Mouse (Mus musculus): Measurements from ENCODE around the gene Gm16181. TPM values are rescaled to one million over a fixed set of nuclear protein-coding genes. Genes with fewer than 3 reads are reported as not detected.

Gene Gm16181
- polyA plus RNA-seq, 1 experiment from 2014 or later: 0.41 TPM

- H3K9me3 ChIP-seq: no peaks in the 10 kb centered on the region
- WGBS: 35% methylated on average over 8 of the region's 8 CpGs
- H3K4me2 ChIP-seq: no peak overlapping the region
- H3K4me3 ChIP-seq (replicated peaks): no peak overlapping the region
- no peak overlapping the region for H3K9ac ChIP-seq
- no peak overlapping the region for H3K27ac ChIP-seq
- no peaks in the 10 kb centered on the region for H3K36me3 ChIP-seq (replicated peaks)
- peaks cover 85% of the 10 kb centered on the region for H3K27me3 ChIP-seq
- peaks cover 10% of the 10 kb centered on the region for H3K4me1 ChIP-seq
- ATAC-seq (ENCODE audit: low FRiP score): no peak
Measured at GRCm38 (mm10) chr17:35198946-35199345, 21.7 kb upstream of the Gm16181 start.

GRCm38 (mm10) chr17:35200398-35200797 lies 20.2 kb upstream of the Gm16181 start:
- no peaks in the 10 kb centered on the region for H3K9me3 ChIP-seq
- H3K36me3 ChIP-seq (replicated peaks): no peaks in the 10 kb centered on the region
- no peak overlapping the region for H3K9ac ChIP-seq
- no peak overlapping the region for H3K4me2 ChIP-seq
- no peak overlapping the region for H3K4me3 ChIP-seq (replicated peaks)
- no peak overlapping the region for H3K27ac ChIP-seq
- peaks cover 9% of the 10 kb centered on the region for H3K4me1 ChIP-seq
- ATAC-seq (ENCODE audit: low FRiP score): no peak
- peaks cover 84% of the 10 kb centered on the region for H3K27me3 ChIP-seq
- 87% methylated on average over 11 of the region's 11 CpGs for WGBS

- no peak for ATAC-seq (ENCODE audit: low FRiP score)
- Histone ChIP-seq H3K4me3 (replicated peaks) (no peak overlapping the region), H3K36me3 (replicated peaks) (no peaks in the 10 kb centered on the region), H3K27ac (no peak overlapping the region), H3K27me3 (peaks cover 79% of the 10 kb centered on the region), H3K4me1 (peaks cover 1% of the 10 kb centered on the region), H3K9ac (no peak overlapping the region), H3K9me3 (no peaks in the 10 kb centered on the region), H3K4me2 (no peak overlapping the region)
- WGBS: 74% methylated on average over 11 of the region's 11 CpGs
Measured at GRCm38 (mm10) chr17:35201128-35201527, 19.5 kb upstream of the Gm16181 start.

- H3K27me3 ChIP-seq: peaks cover 77% of the 10 kb centered on the region
Measured at GRCm38 (mm10) chr17:35201787-35202186, 18.8 kb upstream of the Gm16181 start, which contains the start of gene Tnf. Gene Tnf, minus strand, starts transcription at chr17:35202007.

GRCm38 (mm10) chr17:35202442-35202841 lies 18.2 kb upstream of the Gm16181 start:
- Histone ChIP-seq H3K27me3 (peaks cover 72% of the 10 kb centered on the region), H3K27ac (no peak overlapping the region), H3K4me2 (no peak overlapping the region), H3K9ac (no peak overlapping the region), H3K4me3 (replicated peaks) (no peak overlapping the region), H3K9me3 (no peaks in the 10 kb centered on the region), H3K36me3 (replicated peaks) (no peaks in the 10 kb centered on the region), H3K4me1 (no peaks in the 10 kb centered on the region)
- 82% methylated on average over 4 of the region's 4 CpGs for WGBS
- ATAC-seq (ENCODE audit: low FRiP score): no peak

More at GRCm38 (mm10) chr17:35201787-35202186, 18.8 kb upstream of the Gm16181 start, which contains the start of gene Tnf:
- H3K36me3 ChIP-seq (replicated peaks): no peaks in the 10 kb centered on the region
- no peak within 1 kb of the TSS for H3K9ac ChIP-seq
- ATAC-seq (ENCODE audit: low FRiP score): no peak
- 53% methylated on average over 13 of the region's 13 CpGs for WGBS
- H3K9me3 ChIP-seq: no peaks in the 10 kb centered on the region
- no peaks in the 10 kb centered on the region for H3K4me1 ChIP-seq
- no peak within 1 kb of the TSS for H3K27ac ChIP-seq
- no peak within 1 kb of the TSS for H3K4me3 ChIP-seq (replicated peaks)
- no peak within 1 kb of the TSS for H3K4me2 ChIP-seq

- Histone ChIP-seq H3K27me3 (peaks cover 58% of the 10 kb centered on the region), H3K4me3 (replicated peaks) (no peak within 1 kb of the TSS), H3K9ac (no peak within 1 kb of the TSS), H3K27ac (no peak within 1 kb of the TSS), H3K4me2 (no peak within 1 kb of the TSS), H3K36me3 (replicated peaks) (no peaks in the 10 kb centered on the region), H3K9me3 (no peaks in the 10 kb centered on the region), H3K4me1 (no peaks in the 10 kb centered on the region)
- ATAC-seq (ENCODE audit: low FRiP score): no peak
- WGBS: 24% methylated on average over 20 of the region's 20 CpGs
Measured at GRCm38 (mm10) chr17:35204494-35205379, 15.9 kb upstream of the Gm16181 start, which contains the start of gene Lta. Gene Lta, minus strand, starts transcription at chr17:35205351.

- Histone ChIP-seq H3K9ac (no peak overlapping the region), H3K4me1 (no peaks in the 10 kb centered on the region), H3K27ac (no peak overlapping the region), H3K36me3 (replicated peaks) (no peaks in the 10 kb centered on the region), H3K27me3 (peaks cover 58% of the 10 kb centered on the region), H3K9me3 (no peaks in the 10 kb centered on the region), H3K4me2 (no peak overlapping the region), H3K4me3 (replicated peaks) (no peak overlapping the region)
- no peak for ATAC-seq (ENCODE audit: low FRiP score)
- 62% methylated on average over 10 of the region's 10 CpGs for WGBS
Measured at GRCm38 (mm10) chr17:35205380-35205769, 15.3 kb upstream of the Gm16181 start.

- Histone ChIP-seq H3K9me3 (no peaks in the 10 kb centered on the region), H3K27ac (no peak overlapping the region), H3K4me3 (replicated peaks) (no peak overlapping the region), H3K4me2 (no peak overlapping the region), H3K36me3 (replicated peaks) (no peaks in the 10 kb centered on the region), H3K9ac (no peak overlapping the region), H3K4me1 (no peaks in the 10 kb centered on the region), H3K27me3 (peaks cover 19% of the 10 kb centered on the region)
- 74% methylated on average over 12 of the region's 12 CpGs for WGBS
- no peak for ATAC-seq (ENCODE audit: low FRiP score)
Measured at GRCm38 (mm10) chr17:35209785-35210535, 10.7 kb upstream of the Gm16181 start.

- 83% methylated on average over 3 of the region's 3 CpGs for WGBS
- Histone ChIP-seq H3K27me3 (0 out of 2 replicates have a peak, but pooled peaks cover 14% of the 10 kb centered on the region), H3K27ac (no peak overlapping the region), H3K36me3 (replicated peaks) (no peaks in the 10 kb centered on the region), H3K9me3 (no peaks in the 10 kb centered on the region), H3K4me1 (no peaks in the 10 kb centered on the region), H3K4me2 (no peak overlapping the region), H3K9ac (no peak overlapping the region), H3K4me3 (replicated peaks) (no peak overlapping the region)
- no peak for ATAC-seq (ENCODE audit: low FRiP score)
Measured at GRCm38 (mm10) chr17:35210593-35210992, 10.0 kb upstream of the Gm16181 start.

- Histone ChIP-seq H3K4me2 (no peak overlapping the region), H3K36me3 (replicated peaks) (no peaks in the 10 kb centered on the region), H3K27me3 (0 out of 2 replicates have a peak, but pooled peaks cover 9% of the 10 kb centered on the region), H3K9me3 (no peaks in the 10 kb centered on the region), H3K4me1 (no peaks in the 10 kb centered on the region), H3K9ac (no peak overlapping the region), H3K27ac (no peak overlapping the region), H3K4me3 (replicated peaks) (no peak overlapping the region)
- WGBS: 95% methylated on average over 5 of the region's 5 CpGs
- no peak for ATAC-seq (ENCODE audit: low FRiP score)
Measured at GRCm38 (mm10) chr17:35213071-35213470, 7.6 kb upstream of the Gm16181 start.

GRCm38 (mm10) chr17:35218516-35219193 lies 2.0 kb upstream of the Gm16181 start:
- 86% methylated on average over 18 of the region's 18 CpGs for WGBS
- peaks cover 39% of the 10 kb centered on the region for H3K36me3 ChIP-seq (replicated peaks)

GRCm38 (mm10) chr17:35219601-35220041 lies 1.0 kb upstream of the Gm16181 start:
- H3K27me3 ChIP-seq: no peaks in the 10 kb centered on the region
- no peak overlapping the region for H3K4me3 ChIP-seq (replicated peaks)
- ATAC-seq (ENCODE audit: low FRiP score): no peak
- WGBS: 90% methylated on average over 6 of the region's 6 CpGs
- no peak overlapping the region for H3K27ac ChIP-seq
- H3K36me3 ChIP-seq (replicated peaks): peaks cover 39% of the 10 kb centered on the region
- H3K4me2 ChIP-seq: no peak overlapping the region
- H3K9ac ChIP-seq: no peak overlapping the region
- no peaks in the 10 kb centered on the region for H3K9me3 ChIP-seq
- H3K4me1 ChIP-seq: no peaks in the 10 kb centered on the region

More at GRCm38 (mm10) chr17:35218516-35219193, 2.0 kb upstream of the Gm16181 start:
- Histone ChIP-seq H3K9ac (no peak overlapping the region), H3K9me3 (no peaks in the 10 kb centered on the region), H3K4me2 (no peak overlapping the region), H3K4me1 (no peaks in the 10 kb centered on the region), H3K27me3 (no peaks in the 10 kb centered on the region), H3K4me3 (replicated peaks) (no peak overlapping the region), H3K27ac (no peak overlapping the region)
- ATAC-seq (ENCODE audit: low FRiP score): no peak
